In the genomic region with DNA sequence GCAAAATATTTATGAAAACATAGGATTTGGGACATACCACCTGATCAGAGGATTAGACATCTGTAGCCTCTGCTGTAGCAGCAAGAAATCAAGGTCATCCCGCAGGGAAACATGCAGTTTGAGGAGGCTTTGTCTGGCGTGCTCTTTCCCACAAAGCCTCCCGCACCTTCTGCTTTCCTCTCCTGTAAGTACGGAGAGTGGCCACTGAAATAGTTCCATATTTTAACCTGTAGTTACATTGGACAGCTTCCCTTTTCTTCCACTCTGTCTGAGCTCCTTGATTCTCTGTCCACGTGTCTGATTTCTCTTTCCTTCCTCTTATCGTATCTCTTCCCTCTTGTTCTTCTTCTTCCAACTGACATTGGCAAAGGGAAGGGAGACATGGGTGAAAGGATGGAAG, we compare ENCODE assay signal across 16 mouse cellular contexts. TPM values are rescaled to one million over a fixed set of nuclear protein-coding genes. Genes with fewer than 3 reads are reported as not detected.
"Had no signal": no experiment of that assay in that cellular context is flagged by ENCODE, and none has a peak within 500 bp of the region (broad histone marks: within the 10 kb centered on the region; RNA-seq: fewer than 3 reads in every experiment).

No protein-coding gene starts in this region.

- H3K27ac ChIP-seq: intestine, embryonic 15.5 days; limb, embryonic 12.5 days; liver, embryonic 15.5 days; midbrain, embryonic 12.5 days; neural tube, embryonic 13.5 days had no signal

- DNase-seq: kidney, adult 18-20 months; kidney, postnatal 10 days; kidney, postnatal 4 days; liver; lung, adult 2 months; lung, postnatal 4 days; right cerebral cortex, postnatal 14 days; thymus, postnatal 36 days had no signal

- ATAC-seq: intestine, embryonic 15.5 days; lung, postnatal 0 days; midbrain, embryonic 16.5 days had no signal

- H3K4me3 ChIP-seq: intestine, embryonic 15.5 days; limb, embryonic 12.5 days; liver, embryonic 15.5 days; midbrain, embryonic 12.5 days; neural tube, embryonic 13.5 days had no signal

RNA-seq across cellular contexts. Expression of a gene that starts 20.8 kb away (rescaled TPM):
- total RNA-seq: megakaryocyte-erythroid progenitor cell, adult 5-6 weeks had no signal
